Mouse (Mus musculus): ENCODE results near the gene Itga2b. TPM values are rescaled to one million over a fixed set of nuclear protein-coding genes. Genes with fewer than 3 reads are reported as not detected.

Itga2b gene
- total and polyA plus RNA-seq, 2 experiments from 2014 or later, result 2.6 to 15.5 TPM

GRCm38 (mm10) chr11:102440255-102440654 lies 29.7 kb downstream of the Itga2b start:
- Histone ChIP-seq H3K4me2 (ENCODE audit: low read depth, low read length, poor library complexity, severe bottlenecking) (no peak overlapping the region), H3K4me3 (ENCODE audit: low read depth, low read length) (no peak overlapping the region), H3K4me1 (ENCODE audit: insufficient read depth, low read length) (peaks cover 19% of the 10 kb centered on the region), H3K27me3 (ENCODE audit: insufficient read depth, low read length) (no peaks in the 10 kb centered on the region; the same call in 1 of the 2 replicates), H3K27ac (ENCODE audit: low read depth, low read length) (no peak overlapping the region), H3K36me3 (ENCODE audit: insufficient read depth, low read length) (peaks cover 59% of the 10 kb centered on the region), H3K9me3 (ENCODE audit: low read length) (no peaks in the 10 kb centered on the region), H3K9ac (replicated peaks; ENCODE audit: low read length, poor library complexity, severe bottlenecking) (no peak overlapping the region)
- WGBS, result 94% methylated on average over 8 of the region's 8 CpGs
- TF ChIP-seq CTCF (IDR thresholded peaks at IDR 0.05), result no peak
- ATAC-seq (ENCODE audit: low FRiP score) (no peak), DNase-seq (ENCODE audit: low spot score) (no peak)

- 80% methylated on average over 14 of the region's 14 CpGs for WGBS
- no peak for ATAC-seq (ENCODE audit: low FRiP score)
- TF ChIP-seq CTCF (IDR thresholded peaks at IDR 0.05), result no peak
- H3K9ac ChIP-seq (replicated peaks; ENCODE audit: low read length, poor library complexity, severe bottlenecking), result 0 out of 2 replicates have a peak overlapping the region, but pooled peaks have one; percentile 19
- no peak overlapping the region for H3K4me2 ChIP-seq (ENCODE audit: low read depth, low read length, poor library complexity, severe bottlenecking)
- H3K9me3 ChIP-seq (ENCODE audit: low read length), result no peaks in the 10 kb centered on the region
- H3K4me1 ChIP-seq (ENCODE audit: insufficient read depth, low read length), result peaks cover 12% of the 10 kb centered on the region; the same call in 1 of the 2 replicates
- H3K27me3 ChIP-seq (ENCODE audit: insufficient read depth, low read length), result no peaks in the 10 kb centered on the region; the same call in 1 of the 2 replicates
- H3K4me3 ChIP-seq (ENCODE audit: low read depth, low read length), result no peak overlapping the region
- peaks cover 66% of the 10 kb centered on the region for H3K36me3 ChIP-seq (ENCODE audit: insufficient read depth, low read length)
- no peak for DNase-seq (ENCODE audit: low spot score)
- H3K27ac ChIP-seq (ENCODE audit: low read depth, low read length), result peak overlapping the region; percentile 21; the same call in 1 of the 2 replicates
Measured at GRCm38 (mm10) chr11:102439093-102440082, 30.5 kb downstream of the Itga2b start.

GRCm38 (mm10) chr11:102438212-102439092 lies 31.5 kb downstream of the Itga2b start:
- H3K4me1 ChIP-seq (ENCODE audit: insufficient read depth, low read length), result peaks cover 11% of the 10 kb centered on the region; the same call in 1 of the 2 replicates
- DNase-seq (ENCODE audit: low spot score) (peak; percentile 87), ATAC-seq (ENCODE audit: low FRiP score) (peak; percentile 33)
- peak overlapping the region; percentile 24; the same call in 1 of the 2 replicates for H3K4me3 ChIP-seq (ENCODE audit: low read depth, low read length)
- peak overlapping the region; percentile 57 for H3K27ac ChIP-seq (ENCODE audit: low read depth, low read length)
- H3K4me2 ChIP-seq (ENCODE audit: low read depth, low read length, poor library complexity, severe bottlenecking), result peak overlapping the region; percentile 53
- peak overlapping the region; percentile 52 for H3K9ac ChIP-seq (replicated peaks; ENCODE audit: low read length, poor library complexity, severe bottlenecking)
- H3K9me3 ChIP-seq (ENCODE audit: low read length), result no peaks in the 10 kb centered on the region
- no peaks in the 10 kb centered on the region; the same call in 1 of the 2 replicates for H3K27me3 ChIP-seq (ENCODE audit: insufficient read depth, low read length)
- H3K36me3 ChIP-seq (ENCODE audit: insufficient read depth, low read length), result peaks cover 69% of the 10 kb centered on the region
- WGBS, result 11% methylated on average over 76 of the region's 77 CpGs
- peak; percentile 84 for TF ChIP-seq CTCF (IDR thresholded peaks at IDR 0.05)

- H3K27ac ChIP-seq (ENCODE audit: low read depth, low read length), result peak overlapping the region; percentile 57
- H3K9me3 ChIP-seq (ENCODE audit: low read length), result no peaks in the 10 kb centered on the region
- peak overlapping the region; percentile 52 for H3K9ac ChIP-seq (replicated peaks; ENCODE audit: low read length, poor library complexity, severe bottlenecking)
- ATAC-seq (ENCODE audit: low FRiP score) (no peak), DNase-seq (ENCODE audit: low spot score) (peak; percentile 73)
- H3K36me3 ChIP-seq (ENCODE audit: insufficient read depth, low read length), result peaks cover 68% of the 10 kb centered on the region
- H3K4me3 ChIP-seq (ENCODE audit: low read depth, low read length), result peak overlapping the region; percentile 24
- peak overlapping the region; percentile 53 for H3K4me2 ChIP-seq (ENCODE audit: low read depth, low read length, poor library complexity, severe bottlenecking)
- 7% methylated on average over 61 of the region's 87 CpGs for WGBS
- no peaks in the 10 kb centered on the region; the same call in 1 of the 2 replicates for H3K27me3 ChIP-seq (ENCODE audit: insufficient read depth, low read length)
- TF ChIP-seq CTCF (IDR thresholded peaks at IDR 0.05), result peak; percentile 37
- H3K4me1 ChIP-seq (ENCODE audit: insufficient read depth, low read length), result peaks cover 11% of the 10 kb centered on the region; the same call in 1 of the 2 replicates
Measured at GRCm38 (mm10) chr11:102437120-102438061, 32.5 kb downstream of the Itga2b start.

GRCm38 (mm10) chr11:102436471-102436790 lies 33.5 kb downstream of the Itga2b start:
- peaks cover 63% of the 10 kb centered on the region for H3K36me3 ChIP-seq (ENCODE audit: insufficient read depth, low read length)
- no peak for DNase-seq (ENCODE audit: low spot score)
- ATAC-seq (ENCODE audit: low FRiP score), result no peak
- no peak overlapping the region for H3K4me3 ChIP-seq (ENCODE audit: low read depth, low read length)
- H3K27me3 ChIP-seq (ENCODE audit: insufficient read depth, low read length), result no peaks in the 10 kb centered on the region; the same call in 1 of the 2 replicates
- H3K9me3 ChIP-seq (ENCODE audit: low read length), result no peaks in the 10 kb centered on the region
- H3K4me2 ChIP-seq (ENCODE audit: low read depth, low read length, poor library complexity, severe bottlenecking), result no peak overlapping the region
- H3K4me1 ChIP-seq (ENCODE audit: insufficient read depth, low read length), result peaks cover 11% of the 10 kb centered on the region; the same call in 1 of the 2 replicates
- TF ChIP-seq CTCF (IDR thresholded peaks at IDR 0.05), result no peak
- no peak overlapping the region for H3K9ac ChIP-seq (replicated peaks; ENCODE audit: low read length, poor library complexity, severe bottlenecking)
- WGBS, result 84% methylated on average over 10 of the region's 10 CpGs
- H3K27ac ChIP-seq (ENCODE audit: low read depth, low read length), result no peak overlapping the region

Data from midbrain, postnatal 0 days (tissue).